Mouse (Mus musculus): ENCODE data around the gene Wbp4. TPM values are rescaled to one million over a fixed set of nuclear protein-coding genes. Genes with fewer than 3 reads are reported as not detected.
"Not testable (repeated sequence)": the region's sequence is repeated elsewhere in the genome, so short reads cannot be mapped to it uniquely, and the experiment has no call there.

Wbp4 gene
- 10 to 100 TPM; 47.9 to 53.4 (median 48.8) TPM for total RNA-seq (2022)

DNA sequence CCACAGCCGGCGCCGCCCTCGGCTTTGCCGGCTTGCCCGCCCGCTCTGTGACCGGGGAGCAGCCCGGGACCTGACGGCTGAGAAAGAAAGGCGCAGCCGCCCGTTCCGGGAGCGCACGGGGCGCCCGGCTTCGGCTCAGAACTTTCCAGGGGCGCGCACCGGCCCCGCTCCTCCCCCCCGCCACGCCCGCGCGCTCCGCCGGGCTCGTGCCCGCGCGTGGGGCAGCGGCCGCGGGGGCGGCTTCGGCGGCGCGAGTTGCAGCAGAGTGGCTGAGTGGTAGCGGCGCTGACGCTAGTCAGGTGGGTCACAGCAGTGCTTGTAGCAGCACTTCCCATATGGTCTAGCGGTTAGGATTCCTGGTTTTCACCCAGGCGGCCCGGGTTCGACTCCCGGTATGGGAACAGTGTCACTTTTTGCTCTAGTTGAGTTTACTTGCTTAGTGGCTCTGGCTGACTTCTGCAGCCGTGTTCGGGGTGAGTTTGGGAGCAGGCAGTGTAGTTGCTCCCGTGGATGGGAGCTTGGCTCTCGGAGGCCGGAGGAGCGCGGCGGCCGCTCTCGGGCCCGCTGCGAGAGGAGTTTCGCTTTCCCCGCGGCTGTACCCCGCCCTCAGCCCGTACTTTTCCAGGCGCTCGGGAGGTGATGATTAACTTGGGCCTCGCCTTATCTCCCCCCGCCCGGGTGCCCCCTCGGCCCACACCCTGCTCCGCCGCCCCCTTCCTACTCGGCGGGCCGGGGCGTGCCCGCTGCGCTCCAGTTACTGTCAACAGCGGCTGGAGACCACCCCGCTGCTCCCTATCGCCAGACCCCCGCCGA is at the start of gene Wbp4:
Gene Wbp4, minus strand, starts transcription at position 182 of the 813 bp plus-strand sequence.
- DNase-seq (ENCODE audit: low spot score in 2 of 2), result peak; percentile 94 to 97

DNA sequence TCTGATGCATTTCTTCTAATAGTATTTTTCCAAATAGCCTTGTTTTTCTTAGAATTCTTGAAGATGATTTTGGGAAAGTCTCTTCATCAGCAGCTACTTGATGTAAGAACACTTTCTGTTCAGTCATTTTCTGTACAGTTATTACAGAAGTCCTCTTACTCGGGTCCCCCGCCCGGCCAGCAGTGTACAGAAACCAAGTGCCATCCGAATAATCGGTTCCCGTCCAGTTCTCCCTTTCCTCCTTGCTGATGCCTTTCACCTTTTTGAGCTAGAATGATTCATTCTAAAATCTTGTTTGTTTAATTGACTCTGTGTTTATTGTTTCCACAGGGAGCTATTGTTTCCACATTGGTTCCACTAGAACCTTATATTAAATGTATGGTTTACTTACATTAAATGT is 49.4 kb upstream of the Wbp4 start:
- DNase-seq (ENCODE audit: low spot score in 2 of 2), result no peak

DNA sequence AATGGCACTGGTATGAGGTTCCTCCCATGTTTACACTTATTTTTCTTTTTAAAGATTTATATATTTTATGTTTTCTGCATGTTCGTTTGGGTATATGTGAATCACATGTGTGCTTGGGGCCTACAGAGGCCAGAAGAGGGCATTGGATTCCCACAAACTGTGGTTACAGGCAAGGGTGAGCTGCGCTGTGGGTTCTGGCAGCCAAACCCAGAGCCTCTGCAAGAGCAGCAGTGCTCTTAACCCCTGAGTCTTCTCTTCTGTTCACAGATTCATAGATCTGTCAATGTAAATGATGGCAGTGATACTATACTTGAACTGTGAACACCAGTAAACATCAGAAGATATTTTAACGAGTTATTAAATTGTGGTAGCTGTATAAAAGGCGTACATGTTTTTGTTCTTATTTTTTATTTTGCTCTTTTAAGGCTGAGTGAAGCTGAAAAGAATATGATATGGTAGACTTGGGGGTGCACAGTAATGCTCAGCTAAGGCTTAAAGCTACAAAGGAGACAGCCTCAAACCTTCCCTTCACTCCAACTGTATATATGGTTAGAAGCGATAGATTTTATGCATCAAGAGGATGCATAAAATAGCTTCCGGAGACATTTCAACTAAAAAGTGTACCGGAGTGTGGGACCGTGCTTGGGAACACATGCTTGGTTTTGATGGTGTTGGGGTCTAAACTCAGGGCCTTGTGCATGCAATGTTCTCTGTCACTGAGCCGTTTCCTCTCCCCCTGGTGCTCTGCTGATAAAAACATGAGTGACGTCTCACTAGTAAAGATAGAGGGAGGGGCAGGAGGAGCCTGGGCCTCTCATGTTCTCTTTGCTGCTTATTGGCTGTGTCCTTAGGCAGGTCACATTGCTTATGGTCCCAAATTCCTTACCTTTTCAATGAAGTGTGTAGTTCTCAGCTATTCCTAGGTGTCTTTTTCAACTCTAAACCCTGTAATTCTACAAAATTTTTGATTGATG is 48.5 kb upstream of the Wbp4 start:
- DNase-seq (ENCODE audit: low spot score in 2 of 2), result no peak

DNA sequence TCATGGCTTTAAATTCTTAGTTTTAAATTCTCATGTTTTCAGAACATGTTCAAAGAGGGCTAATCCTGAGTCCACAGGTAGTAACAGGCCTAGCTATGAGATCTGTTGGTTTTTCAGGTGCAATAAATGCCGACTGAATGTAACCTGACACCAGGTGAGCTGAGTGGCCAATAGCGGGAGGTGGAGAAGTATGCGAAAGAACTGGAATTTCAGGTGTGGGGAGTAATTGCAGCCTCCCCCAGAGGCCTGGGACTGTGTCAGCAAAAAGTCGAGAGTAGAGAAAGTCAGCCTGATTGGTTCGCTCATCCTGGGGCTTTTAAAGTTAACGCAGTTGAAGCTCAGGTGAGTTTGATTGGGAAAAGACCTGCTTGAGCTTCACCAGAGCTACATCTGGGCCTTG is 46.4 kb upstream of the Wbp4 start:
- DNase-seq (ENCODE audit: low spot score in 2 of 2), result no peak

DNA sequence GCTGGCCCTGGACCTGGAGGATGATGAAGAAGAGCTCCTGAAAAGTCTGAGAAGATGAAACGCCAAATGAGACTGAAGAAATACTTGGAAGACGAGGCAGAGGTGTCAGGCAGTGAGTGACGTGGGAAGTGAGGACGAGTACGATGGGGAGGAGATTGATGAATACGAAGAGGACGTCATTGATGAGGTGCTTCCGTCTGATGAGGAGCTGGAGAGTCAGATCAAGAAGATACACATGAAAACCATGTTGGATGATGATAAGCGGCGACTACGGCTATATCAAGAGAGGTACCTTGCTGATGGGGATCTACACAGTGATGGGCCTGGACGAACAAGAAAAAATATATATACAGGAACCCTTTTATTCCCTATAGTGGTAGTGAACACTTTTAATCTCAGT is 44.8 kb upstream of the Wbp4 start:
- DNase-seq (ENCODE audit: low spot score in 2 of 2), result not testable (repeated sequence)

DNA sequence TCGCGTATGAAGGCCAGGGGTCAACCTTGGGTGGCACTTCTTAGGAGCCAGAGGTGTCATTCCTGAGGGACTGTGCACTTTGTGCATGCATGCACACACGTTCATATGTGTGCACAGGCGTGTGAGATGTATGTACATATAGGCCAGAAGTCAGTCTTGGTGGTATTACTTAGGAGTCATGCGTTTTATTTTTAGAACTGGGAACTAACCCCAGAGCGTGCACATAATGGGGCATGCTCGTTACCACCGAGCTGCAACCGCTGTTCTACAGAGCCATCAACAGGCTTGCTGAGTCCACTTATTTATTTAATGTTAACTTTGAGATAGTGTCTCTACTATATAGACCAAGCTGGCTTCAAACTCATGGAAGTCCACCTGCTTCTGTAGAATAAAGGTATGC is 41.1 kb upstream of the Wbp4 start:
- no peak for DNase-seq (ENCODE audit: low spot score in 2 of 2)

DNA sequence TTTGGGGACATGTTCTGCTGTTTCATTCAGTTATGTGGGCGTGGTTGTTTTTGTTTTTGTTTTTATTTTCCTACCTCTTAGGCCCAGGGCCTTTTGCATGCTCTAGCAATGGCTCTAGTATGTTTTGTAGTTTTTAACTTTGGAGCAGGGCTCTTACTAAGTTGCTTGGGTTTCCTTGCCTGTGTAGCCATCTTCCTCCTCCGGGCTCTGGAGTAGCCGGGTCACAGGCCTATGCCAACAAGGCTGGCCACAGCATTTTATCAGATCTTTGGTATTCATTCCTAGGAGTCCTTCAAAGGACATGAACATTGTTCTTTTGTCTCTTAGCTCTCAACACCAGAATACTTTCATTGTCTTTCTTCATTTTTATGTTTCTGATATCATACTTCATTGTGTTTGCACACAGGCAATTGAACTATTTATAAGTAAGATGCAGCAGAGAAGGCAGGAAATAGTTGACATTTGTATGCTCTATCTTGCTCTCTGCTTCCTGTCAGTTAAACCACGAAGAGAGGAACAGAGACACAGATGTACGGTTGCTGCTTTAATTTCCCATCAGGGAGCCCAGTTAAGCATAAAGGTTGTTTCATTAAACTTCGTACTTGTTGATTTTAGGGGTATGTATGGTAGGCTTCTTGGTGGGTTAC is 40.3 kb upstream of the Wbp4 start:
- DNase-seq (ENCODE audit: low spot score in 2 of 2), result no peak

DNA sequence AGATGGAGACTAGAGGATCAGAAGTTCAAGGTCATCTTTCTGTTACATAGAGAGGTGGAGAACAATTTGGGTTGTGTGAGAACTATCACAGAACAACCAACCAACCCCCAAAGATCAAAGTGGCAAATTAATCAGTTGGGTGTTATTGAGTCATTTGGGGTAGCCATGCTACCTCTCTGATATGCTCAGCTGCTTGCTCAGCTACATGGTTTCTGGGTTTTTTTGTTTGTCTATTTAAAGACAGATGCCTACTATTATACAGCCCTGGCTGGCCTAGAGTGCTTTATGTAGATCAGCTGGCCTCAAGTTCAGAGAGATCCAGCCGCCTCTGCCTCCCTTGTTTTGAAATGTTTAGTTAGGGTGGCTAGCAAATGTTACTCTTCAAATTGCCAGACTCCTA is 39.7 kb upstream of the Wbp4 start:
- DNase-seq (ENCODE audit: low spot score in 2 of 2), result no peak

DNA sequence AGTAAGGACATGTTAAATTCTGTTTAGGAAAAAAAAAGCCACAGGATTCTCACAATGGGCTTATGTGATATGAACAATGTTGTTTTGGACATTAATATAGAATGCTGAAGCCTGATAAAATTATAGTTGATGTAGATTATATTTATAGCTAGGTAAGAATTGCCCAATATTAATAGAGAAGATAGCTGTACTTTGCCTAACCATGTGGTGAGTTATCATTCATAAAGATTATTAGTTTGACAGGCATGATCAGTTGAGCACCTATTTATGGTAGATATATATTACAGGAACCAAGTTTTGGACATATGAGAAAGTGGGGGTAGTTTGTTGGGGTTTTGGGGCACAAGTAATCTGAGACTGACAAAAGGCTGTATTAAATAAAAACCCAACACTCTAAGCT is 39.3 kb upstream of the Wbp4 start:
- DNase-seq (ENCODE audit: low spot score in 2 of 2), result no peak

DNA sequence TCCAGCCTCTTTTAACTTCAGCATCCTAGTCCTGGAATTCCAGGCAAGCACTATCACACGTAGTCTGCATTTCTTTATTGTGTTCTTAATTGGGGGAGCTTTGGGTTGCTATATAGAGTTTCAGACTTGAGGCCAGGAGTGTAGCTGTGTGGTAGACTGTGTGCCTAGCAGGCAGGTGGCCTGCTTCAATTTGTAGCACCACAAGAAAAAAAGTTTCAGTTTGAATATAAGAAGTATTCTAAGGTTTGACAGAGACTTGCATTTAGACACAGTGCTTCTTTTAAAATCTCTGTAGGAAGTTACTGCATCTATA is 38.3 kb upstream of the Wbp4 start:
- DNase-seq (ENCODE audit: low spot score in 2 of 2), result no peak

DNA sequence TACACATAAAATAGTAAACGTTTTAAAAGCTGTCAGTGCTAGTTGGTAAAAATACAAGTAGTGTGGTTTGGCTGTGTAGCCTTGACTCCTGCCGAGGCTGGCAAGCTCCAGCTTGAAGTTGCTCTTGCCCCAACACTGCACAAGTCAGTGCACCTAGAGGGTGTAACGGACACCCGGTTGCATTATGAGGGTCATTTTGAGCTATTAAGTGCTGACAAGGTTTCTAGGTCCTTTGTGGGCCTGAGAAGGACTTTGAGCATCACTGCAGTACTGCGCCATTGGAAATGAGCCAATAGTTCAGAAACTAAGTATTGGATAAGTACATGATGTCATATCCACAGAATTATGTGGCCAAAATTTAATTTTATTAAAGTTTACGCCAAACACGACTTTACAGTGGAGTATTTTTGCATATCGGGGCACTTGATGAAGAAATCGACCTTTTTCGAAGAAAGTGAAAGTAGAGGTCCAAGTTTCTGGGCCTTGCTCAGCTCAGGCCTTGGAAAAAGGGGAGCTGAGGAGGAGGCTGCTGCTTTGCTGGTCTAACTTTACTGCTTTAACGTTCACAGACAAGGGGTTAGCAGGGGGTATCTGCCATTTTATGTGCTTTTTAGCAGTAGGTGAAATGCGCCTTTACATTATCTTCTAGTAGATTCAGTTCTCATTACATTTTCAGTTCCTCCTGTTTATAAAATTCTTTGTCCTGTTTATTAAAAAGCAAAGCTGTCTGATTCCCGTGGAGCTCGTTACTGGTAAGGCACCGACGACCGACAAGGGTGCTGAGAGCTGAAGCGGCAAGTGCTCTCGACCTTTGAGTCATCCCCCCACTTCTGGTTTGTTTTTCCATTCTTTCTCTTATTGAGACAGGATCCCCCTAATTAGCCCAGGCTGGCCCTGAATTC is 37.7 kb upstream of the Wbp4 start:
- no peak for DNase-seq (ENCODE audit: low spot score in 2 of 2)

DNA sequence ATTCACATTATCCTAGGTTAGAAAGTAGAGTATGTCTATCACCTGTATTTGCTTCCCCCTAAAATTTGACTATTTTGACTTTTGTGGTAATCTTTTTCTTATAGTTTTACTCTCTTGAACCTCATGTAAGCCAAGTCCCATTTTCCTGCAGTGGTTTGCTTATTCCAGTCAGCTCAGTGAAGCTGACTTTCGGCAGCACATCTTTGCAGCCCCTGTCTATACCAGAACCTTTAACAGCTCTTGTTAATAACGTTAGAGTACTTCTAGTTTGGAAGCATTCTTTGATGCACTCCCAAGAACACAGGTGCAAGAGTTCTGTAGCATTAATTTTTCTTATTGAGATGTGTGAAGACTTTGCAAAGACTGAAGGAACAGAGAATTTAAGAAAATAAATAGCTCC is 36.8 kb upstream of the Wbp4 start:
- DNase-seq (ENCODE audit: low spot score in 2 of 2), result no peak

DNA sequence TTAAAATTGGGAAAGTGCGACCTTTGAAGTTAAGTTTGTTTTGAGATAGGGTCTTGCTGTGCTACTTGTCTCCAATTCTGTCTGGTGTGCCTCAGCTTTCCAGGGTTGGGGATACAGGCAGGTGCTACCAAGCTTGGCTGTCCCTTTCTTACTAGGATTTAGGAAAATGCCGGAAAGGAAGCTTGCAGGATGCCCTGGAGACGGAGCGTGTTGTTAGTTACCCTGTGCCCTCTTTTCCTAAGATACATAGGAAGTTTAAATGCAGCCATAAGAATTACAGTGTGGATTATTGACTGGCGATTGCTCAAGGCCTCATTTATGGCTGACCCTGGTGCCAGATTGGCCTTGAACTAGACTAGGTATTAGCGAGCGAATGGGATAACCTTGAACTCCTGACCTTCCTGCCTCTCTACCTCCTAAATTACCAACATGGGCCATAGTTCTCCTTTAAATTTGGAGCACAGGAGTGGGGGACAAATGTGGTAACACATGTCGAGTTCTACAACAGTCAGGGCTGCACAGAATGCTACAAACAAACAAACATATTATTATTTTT is 35.9 kb upstream of the Wbp4 start:
- no peak for DNase-seq (ENCODE audit: low spot score in 2 of 2)

DNA sequence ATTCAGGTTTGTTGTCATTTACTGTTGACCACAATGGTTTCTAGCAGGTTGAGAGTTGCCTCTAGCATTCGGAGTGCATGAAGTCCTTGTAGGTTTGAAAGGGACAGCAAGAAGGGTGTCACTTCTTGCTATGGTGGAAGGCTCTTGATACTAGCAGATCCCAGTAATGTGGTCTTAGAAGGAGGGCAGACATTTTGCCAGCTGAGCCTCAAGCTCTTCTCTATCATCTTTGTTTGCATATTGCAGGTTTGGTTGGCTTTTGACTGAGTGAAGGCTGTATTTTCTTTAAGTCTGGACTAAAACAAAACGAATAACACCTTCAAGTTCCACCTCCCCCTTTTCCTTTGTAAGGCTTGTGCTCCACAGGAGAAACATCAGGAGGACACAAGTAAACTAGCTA is 35.4 kb upstream of the Wbp4 start:
- no peak for DNase-seq (ENCODE audit: low spot score in 2 of 2)

DNA sequence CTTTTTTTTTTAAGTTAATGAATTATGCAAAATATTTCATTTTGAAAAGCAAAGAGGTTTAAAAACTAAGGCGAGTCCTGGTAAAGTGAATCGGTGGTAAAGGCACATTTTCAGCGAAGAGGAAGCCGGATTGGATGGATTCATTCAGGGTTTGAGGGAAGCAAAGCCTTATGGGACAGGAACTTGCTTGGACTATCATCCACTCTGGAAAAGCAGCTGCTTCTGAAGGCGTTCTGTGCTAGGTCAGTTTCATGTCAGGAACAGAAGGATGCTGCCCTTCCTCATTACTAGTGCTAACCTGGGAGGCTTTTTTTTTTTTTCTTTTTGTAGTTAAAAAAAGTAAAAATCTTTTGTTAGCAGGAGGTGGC is 34.9 kb upstream of the Wbp4 start:
- DNase-seq (ENCODE audit: low spot score in 2 of 2), result no peak

DNA sequence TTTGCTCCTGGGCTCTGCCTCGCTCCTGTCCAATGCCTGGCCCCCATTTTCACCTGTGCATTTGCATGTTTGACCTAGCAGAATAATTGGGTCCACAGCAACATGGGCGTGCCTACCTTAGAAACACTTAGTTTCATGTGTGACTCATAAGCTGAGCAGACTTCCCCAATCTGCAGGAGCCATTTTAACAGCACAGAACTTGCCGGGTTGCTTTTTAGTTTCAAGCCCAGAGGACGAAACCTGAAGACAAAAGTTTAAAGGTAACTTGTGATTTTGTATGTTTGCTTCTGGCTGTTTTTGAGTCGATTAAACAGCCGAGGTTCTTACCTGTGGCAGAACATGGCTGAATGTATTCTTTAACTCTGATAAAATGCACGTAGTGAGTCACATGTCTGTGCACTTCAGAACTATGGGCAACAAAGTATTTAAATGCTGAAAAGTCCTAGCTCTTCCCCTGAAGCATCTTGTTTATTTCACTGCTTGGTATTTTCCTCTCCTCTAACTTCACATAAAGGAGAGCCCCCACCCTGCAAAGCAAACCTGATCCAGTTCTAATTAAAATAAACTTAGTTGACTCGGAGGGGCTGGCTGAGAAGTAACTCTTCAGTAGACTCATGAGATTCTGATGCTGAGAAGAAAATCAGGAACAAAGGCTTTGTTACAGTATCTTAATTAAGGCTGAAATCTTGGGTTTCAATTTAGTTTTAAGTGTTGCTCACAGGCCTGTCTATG is 34.4 kb upstream of the Wbp4 start:
- no peak for DNase-seq (ENCODE audit: low spot score in 2 of 2)

DNA sequence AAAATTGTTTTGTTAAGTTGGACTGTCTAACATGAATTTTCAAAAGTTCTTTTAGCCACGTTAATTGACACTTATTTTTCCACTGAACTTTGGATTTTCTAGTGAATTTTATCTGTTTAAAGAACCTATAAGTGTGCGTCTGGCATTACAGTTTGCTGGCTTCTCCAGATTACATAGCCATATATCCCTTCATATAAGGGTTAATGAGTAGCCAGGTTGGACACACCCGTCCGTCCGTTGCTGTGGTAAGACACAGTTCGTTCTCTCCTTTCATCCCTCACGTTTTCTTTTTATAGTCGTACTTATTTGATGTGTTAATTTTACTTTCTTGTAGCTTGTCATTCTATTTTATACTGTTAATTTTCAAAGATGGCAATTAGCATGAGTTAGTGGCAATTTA is 33.8 kb upstream of the Wbp4 start:
- no peak for DNase-seq (ENCODE audit: low spot score in 2 of 2)

DNA sequence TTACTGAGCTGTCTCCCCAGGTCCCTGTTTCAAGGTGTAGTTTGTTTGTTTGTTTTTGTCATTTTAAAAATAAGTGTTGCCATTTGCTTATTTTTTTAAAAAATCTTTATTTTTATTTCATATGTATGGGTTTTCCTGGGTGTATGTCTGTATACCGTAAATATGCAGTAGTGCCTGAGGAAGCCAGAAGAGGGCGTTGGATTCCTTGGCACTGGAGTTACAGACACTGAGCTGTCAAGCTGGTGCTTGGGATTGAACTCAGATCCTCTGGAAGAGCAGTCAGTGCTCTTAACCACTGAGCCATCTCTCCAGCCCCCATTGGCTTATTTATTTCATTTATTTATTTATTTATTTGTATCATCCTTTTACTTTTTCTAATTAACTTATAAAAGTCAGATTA is 32.6 kb upstream of the Wbp4 start:
- no peak for DNase-seq (ENCODE audit: low spot score in 2 of 2)

DNA sequence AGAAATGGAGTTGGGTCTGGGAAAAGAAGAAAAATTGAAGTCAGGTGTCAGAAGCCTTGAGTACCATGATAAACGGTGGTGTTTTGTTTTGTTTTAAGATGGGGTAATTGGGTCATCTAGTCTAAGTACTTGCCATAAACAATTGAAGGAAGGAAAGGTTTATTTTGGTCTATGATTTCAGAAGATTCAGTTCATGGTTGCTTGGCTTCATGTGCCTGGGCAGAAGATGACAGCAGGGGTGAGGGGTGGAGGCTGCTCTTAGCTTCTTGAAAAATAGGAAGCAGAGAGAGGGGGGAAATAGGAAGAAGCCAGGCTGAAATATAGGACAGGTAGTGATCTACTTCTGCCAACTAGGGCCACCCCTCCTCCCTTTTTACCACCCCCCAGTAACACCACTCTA is 30.2 kb upstream of the Wbp4 start:
- no peak for DNase-seq (ENCODE audit: low spot score in 2 of 2)

DNA sequence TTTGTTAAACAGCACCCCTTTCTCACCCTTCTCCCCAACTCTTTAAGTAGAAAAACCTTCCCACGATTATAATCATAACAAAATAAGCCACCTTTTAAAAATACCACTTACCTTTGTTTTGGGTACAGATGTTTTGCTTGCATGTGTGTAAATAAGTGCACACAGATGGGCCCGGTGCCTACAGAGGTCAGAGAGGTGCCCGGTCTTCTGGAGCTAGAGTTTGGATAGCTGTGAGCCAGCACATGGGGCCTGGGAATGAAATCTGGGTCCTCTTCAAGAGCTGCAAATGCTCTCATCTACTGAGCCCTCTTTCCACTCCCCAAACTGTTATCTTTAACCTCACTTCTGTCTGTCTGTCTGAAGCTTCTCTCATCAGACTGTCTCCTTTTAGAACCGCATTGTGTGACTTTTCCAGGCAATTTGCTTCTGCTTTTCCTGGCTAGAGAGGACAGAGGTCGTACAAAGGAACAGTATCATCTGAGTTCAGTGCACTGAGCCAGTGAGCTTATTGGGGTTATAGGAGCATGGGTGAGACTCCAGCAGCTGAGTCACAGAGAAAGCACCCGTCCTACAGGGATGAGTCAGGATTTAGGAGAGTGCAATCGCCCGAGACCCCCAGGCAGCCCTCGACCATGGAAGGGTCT is 27.5 kb upstream of the Wbp4 start:
- no peak for DNase-seq (ENCODE audit: low spot score in 2 of 2)

Data from layer of hippocampus, adult 8-10 months (tissue).